Mouse (Mus musculus) left cerebral cortex, adult 9 months (tissue): ENCODE measurements around the gene Cdca5.
A peak's percentile ranks its signal among the peaks of the same experiment; 100 is the strongest.

Experiments
- DNase-seq, 2 experiments: peaks; one replicate each; pipeline ENCODE4 v3.0.0; 2022; ENCODE audit warnings: low spot score in 2 of 2

Gene Cdca5

DNA sequence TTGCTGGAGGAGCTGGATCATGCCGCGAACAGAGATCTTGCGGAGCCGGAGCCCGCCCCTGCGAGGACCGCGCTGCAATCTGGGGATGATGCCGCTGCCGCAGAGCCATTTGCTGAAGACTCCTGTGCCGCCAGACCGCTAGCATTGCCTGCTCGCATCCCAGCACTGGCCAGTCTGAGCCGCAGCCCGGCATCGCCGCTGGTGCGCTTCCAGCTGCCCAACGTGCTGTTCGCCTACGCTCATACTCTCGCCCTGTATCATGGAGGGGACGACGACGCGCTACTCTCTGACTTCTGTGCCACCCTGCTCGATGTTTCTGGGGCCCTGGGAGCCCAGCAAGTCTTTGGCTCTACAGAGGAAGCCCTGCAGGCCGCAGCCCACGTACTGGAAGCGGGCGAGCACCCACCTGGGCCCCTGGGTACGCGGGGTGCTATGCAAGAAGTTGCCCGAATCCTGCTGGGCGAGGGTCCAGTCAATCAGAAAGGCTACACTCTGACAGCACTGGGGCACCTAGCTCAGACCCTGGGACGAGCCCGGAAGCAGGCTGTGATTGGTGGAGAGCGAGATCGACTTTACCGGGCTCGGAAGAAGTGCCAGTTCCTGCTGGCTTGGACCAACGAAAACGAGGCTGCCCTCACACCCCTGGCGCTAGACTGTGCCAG lies 23.0 kb upstream of the Cdca5 start:
- no peak for DNase-seq

DNA sequence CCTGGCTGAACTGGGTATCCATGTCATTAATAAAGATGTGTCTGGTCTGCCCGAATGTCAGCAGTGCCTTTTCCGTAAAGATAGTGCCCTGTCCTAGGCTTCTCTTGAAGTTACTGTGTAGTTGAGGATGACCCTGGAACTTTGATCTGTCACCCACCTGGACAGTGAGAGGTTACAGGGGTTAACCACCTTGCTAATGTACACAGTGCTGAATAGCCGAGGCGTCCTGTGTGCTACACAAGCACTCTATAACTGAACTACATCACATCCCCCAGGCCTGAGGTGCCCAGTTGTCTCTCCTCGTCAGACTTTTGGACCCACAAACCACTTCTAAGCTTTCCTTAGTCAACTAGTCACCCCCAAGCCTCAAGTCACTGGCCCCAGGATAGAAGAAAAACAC lies 22.4 kb upstream of the Cdca5 start:
- no peak for DNase-seq

DNA sequence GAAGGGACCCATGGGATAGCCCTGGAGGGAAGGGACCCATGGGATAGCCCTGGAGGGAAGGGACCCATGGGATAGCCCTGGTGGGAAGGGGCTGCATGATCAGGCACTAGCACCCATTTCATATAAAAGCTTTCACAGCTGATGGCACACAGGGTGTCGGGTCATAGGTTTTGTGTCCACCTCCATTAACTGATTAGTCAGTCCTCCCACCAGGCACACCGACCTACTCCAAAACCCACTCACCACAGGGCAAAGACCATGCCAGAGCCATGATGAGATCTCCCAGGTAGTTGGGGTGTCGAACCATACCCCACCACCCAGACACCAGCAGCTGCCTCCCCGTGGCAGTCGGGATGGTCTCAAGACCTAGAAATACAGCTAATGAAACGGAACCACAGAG lies 21.7 kb upstream of the Cdca5 start:
- DNase-seq = no peak

DNA sequence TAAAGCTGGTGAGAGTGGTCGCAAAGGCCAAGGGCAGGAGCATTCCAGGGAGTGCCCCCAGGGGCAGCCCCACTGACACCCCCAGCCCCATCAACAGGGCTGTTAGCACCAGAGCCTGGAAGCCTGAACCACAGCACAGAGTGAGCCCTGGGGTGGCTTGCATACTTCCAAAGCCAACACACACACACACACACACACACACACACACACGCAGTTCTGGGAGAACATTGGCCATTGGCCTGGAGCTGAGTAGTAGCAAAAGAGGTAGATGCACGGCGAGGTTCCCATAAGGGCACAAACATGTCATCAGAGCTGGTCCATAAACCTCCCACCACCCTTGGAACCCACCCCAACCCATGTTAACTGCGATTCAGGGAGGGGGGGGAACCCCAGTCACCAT lies 18.2 kb upstream of the Cdca5 start:
- no peak for DNase-seq

DNA sequence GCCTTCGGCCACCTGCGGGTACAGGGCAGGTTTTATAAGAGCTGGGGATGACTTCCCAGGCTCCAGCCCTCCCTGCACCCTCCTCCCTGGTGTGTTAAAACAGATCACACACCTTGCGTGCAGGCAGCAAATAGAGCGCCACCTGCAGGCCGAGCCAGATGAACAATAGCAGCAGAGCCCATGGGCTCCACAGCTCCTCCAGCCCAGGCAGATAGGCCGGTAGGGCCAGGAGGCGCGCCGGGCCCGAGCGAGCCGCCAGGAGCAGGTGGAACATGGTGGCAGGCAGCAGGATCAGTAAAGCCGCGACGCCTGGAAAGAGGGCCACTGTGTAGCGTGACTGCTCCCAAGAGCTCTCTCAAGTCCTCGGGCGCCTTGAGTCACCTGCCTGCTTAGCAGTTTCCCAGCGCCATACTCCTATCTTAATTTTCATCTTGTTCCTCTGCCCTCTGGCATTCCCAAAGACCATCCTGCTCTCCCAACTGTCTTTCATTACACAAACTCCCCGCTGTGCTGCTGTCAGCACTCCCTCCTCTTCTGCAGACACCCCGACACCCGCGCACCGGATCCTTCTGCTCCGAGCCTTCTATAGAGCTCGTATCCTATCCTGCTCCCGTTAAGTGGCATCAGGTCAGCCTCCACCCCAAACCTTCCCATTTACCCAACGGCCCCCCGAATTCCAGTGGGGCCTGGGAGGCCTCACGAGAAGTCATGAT lies 17.6 kb upstream of the Cdca5 start:
- peak in 1 of 2 experiments; percentile 86 for DNase-seq

DNA sequence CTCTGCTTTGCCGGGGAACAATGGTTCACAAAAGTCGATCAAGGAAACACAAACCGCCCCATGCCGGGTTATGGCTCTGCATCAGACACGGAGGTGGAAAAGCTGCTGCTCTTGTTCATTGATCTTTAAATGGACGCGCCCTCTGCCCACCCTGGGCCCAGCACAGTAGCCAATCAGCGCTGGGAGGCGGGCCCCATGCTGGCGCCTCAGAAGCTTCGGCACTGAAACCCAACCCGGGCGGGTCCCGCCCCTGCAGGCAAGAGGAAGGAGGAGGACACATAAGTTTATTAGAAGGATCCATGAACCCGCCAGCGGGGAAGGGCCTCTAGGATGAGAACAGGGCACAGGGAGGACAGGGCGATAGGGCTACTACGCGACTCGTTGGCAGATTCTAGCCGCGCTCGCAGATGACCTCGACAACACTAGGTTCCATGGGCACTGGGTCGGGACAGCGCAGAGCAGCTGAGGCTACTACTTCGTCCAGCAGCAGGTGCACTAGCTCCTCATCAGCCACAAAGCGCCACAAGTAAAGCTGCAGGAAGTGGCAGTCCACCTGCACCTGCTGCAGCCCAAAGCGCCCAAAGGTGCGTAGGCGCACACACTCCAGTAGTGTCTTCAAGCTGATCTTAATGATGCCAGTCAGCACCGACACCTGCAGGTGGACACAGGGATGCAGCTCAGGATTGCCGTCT lies 16.9 kb upstream of the Cdca5 start, which contains the start of gene Tm7sf2:
TSS of gene Tm7sf2 (minus strand) at position 650 of the 692 bp plus-strand sequence.
- peak in 1 of 2 experiments; percentile 86 for DNase-seq

DNA sequence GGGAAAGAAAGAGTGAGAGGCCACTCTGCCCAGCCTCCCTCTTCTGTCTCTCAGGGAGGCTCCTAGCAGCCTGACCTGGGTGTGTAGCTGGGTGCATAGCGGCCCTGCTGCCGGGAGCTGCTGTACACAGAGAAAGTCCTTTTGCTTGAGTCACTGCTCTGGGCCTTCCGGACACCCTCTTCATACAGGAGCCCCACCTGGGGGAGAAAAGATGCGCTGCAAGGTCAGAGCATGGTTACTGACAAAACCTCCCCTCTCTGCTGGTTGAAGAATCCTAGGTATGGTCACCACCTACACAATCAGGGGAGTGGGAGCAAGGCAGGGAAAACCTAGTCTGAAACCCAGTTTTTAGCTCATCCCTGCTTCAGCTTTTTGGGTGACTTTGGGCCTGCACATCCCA lies 15.8 kb upstream of the Cdca5 start:
- no peak for DNase-seq

DNA sequence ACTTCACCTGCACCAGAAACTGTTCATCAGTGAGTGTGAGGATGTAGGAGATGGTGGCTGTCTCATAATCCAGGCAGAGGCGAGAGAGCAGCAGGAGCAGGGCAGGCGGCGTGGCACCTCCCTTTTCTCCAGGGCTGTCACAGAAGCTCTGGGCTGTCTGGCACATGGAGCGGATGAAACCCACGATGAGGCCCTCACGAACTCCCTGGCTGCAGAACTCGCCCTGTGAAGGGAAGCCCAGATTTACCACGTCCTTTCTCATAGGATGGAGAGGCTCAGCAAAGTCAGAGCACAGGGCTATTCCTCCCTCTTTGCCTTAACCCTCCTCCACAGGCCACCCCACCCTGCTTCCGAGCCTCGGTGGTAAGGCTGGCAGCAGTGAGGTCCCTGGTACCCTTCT lies 14.9 kb upstream of the Cdca5 start:
- no peak for DNase-seq

DNA sequence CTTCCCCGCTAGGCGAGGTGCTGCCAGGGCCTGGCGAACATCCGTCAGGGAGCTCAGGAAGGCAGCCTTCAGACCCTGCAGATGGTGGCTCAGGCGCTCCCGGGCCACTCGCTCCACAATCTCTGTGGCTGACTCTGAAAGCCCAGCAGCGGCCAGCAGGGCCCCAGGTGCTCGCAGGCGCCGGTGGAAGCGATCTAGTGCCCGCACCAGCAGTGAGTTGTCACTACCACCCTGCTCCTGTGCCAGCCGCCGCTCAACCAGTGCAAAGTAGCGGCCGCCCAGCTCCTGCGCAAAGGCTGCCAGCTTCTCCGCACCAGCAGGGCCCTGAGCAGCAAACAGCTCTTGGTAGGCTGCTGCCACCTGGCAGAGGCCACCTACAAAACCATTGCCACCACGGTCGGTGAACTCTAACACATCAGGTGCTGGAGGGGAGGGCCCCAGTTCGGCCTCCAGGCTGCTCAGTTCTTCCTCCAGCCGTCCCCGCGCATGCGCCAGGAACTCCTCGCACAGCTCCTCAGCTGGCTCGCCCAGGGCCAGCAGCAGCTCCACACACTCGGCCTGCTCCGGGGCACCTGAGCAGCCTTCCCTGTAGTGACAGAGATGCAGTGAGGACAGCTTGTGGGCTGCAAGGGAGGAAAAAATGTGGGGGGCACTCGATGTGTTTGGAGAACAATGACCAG lies 14.1 kb upstream of the Cdca5 start:
- no peak for DNase-seq

DNA sequence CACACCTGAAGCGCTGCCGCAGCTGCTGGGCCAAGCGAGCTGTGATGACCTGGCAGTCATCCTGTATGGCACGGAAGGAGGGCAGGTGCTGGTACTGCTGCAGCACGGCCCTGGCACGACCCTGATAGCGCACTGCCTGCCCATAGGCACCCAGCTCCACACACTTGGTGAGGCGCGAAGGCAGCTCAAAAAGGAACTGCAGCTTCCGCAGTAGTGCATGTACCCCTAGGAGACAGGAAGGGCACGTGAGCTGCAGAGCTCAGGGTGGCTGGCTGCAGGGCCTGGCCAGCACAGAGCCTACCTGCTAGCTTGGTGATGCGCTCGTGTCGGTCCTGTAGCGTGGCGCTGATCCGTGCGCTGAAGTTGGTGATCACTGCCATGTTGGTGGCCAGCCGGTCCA lies 13.5 kb upstream of the Cdca5 start:
- DNase-seq = no peak

DNA sequence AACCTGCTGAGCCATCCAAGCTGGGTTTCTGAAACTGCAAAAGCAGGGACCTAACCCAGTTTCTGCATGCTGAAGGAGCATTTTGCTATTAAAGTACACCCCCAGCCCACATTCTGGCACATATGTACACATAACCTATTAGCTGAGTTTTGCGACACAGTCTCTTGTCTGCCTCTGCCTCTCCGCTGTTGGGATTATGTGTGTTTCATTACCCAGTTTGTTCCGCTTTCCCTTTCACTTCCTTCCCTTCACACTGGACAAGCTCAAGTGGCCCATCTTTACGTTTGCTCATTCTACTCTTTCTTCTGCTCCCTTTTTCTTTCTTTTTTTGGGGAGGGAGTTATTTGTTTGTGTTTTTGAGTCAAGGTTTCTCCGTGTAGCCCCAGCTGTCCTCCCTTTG lies 10.9 kb upstream of the Cdca5 start:
- no peak for DNase-seq

DNA sequence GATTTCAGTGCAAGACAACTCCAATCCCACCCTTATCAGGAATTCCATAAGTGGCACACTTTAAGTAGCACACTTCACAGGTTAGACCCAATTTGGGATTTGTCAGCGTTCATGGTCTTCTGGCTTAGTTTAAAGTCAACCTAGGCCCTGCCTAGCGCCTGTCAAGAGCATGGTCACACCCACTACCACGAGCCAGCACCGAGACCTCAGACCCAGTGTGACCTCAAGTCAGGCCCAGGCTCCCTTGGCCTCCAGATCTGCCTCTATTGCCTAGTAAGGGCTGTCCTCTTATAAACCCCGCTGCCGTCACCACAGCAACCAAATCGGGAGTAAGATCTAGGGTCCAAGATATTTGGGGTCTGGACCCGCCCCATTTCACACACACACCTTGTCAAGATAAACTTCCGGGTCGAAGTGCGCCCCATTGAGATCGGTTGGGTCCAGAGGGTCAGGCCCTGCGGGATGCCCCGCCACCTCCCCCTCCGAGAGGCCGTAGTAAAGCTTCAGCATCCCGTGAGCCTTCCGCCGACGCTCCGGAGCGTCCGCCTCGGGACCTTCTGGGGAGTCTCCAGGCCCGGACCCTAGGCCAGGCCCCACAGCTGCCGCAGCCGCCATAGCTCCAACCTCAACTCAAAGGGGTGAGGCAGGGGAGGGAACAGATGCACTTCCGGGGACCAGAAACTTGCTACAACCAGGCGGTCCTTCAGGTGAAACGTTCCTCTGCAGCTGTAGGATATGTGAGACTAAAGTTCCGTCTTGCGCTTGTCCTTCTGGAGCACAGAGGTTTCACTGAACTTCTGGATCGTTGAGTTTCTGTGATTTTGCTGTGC lies 8.0 kb upstream of the Cdca5 start, which contains the start of gene Vps51:
TSS of gene Vps51 (minus strand) at position 668 of the 830 bp plus-strand sequence.
- DNase-seq = peak in 1 of 2 experiments; percentile 92

DNA sequence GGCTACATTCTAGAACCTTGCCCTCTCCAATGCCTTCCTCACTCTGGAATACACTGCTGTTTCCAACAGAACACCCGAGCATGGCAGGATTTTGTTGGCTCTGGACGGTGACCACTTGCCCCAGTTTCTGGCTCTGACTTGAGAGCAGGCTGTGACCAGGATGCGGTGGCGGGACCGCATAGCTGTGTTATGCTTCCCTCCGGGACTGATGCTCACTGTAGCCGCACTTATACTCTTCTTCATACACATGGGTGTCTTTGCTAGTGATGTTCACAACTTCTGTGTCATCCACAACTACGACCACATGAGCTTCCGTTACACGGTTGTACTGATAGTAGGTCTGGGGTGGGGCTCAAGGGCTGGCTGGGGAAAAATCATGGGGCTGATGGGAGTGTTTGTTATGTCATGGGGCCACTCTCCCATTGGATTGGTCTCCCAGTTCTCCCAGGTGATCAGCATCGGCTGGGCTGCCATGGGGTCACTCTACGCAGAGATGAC lies 4.8 kb upstream of the Cdca5 start, which contains the start of gene Tmem262:
TSS of gene Tmem262 (plus strand) at position 51 of the 498 bp plus-strand sequence.
- no peak for DNase-seq

DNA sequence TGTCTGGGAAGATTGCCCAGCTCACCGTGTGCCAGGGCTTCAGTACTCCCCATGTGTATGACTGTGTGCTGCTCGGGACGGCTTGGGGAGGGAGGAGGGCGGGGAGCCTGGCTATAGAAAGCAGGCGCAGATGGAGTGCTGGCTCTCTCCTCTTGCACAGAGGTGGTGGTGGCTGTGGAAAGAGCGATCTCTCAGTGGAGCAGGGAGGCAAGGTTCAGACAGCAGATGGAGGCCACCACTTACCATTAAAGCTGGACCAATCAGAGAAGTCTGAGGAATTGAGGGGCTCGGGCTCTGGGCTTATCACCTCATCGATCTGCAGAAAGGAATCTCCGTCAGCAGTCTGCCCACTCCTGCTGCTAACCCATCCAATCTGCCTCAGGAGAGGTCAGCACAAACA lies 2.6 kb upstream of the Cdca5 start, which contains the start of gene Gm28374:
TSS of gene Gm28374 (minus strand) at position 101 of the 400 bp plus-strand sequence.
- DNase-seq = no peak

DNA sequence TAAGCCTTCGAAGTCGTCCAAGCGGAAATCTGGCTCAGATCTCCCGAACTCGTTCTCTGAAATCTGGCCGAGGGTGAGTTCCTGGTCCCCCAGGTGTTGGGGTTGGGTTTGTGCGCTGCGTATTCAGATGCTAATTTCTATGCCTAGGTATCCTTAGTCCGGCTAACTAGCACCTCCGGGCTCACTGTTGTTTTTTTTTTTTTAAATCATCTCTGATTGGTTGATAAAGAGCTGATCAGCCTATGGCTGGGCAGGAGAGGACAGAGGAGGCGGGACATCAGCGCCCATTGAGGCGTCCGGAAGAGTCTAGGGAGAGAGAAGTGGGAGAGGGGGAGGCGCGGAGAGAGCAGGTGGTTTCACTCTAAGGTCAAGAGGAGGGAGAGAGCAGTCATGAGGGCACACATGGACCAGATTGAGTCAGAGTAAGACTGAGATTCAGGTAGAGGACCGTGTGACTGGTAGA lies 665 bp downstream of the Cdca5 start:
- DNase-seq = no peak

DNA sequence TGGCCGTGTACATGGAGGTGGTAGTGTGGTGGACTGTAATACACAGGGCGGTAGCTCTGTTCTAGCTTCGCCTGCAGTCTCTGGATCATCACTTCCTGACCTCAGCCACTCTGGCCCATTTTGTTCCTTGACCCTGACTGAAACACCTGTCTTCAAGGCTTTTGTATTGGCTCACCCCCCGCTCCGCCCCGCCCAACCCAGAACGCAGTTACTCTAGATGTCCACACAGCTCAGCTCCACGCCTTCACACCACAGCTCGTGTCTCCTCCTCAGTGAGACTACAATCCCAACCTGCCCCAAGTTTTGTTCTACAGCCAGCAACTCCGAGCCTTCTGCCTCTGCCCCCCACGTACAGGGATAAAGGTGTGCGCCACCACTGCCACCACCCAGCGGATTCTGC lies 4.1 kb downstream of the Cdca5 start:
- DNase-seq = no peak

DNA sequence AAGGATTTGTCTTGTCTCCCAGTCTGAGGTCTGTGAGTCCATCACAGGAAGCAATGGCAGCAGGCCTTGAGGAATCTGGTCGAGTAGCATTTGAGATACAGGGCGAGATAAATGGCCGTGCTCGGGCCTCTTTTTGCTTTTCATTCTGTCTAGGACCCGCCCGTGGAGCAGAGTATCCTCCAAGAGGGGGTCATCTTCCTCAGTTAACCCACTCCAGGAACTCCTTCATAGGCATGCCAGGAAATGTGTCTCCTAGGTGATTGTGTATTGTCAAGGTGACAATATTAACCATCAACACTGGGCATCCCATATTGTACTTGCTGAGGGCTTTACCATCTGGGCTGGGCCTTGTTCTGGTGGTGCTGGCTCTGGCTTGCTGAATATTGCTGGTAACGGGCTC lies 9.3 kb downstream of the Cdca5 start, which contains the start of gene AC131692.1:
TSS of gene AC131692.1 (plus strand) at position 301 of the 400 bp plus-strand sequence.
- DNase-seq = no peak

DNA sequence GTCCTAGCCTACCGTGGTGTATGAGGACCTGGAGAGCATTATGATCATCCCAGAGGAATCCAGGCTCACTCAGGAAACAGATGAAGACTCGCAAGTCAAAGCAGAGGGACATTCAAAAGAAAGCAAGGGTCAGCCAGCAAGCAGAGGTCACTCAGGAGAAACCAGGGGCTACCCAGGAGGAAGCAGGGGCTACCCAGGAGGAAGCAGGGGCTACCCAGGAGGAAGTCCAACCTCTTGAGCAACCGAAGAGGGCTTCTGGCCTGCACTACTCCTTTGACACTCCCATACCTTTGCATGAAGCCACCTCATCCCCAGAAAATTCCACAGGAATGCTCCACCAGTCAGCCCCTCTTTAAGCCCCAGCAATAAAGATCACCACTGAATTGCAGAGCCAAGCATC lies 13.1 kb downstream of the Cdca5 start:
- no peak for DNase-seq

DNA sequence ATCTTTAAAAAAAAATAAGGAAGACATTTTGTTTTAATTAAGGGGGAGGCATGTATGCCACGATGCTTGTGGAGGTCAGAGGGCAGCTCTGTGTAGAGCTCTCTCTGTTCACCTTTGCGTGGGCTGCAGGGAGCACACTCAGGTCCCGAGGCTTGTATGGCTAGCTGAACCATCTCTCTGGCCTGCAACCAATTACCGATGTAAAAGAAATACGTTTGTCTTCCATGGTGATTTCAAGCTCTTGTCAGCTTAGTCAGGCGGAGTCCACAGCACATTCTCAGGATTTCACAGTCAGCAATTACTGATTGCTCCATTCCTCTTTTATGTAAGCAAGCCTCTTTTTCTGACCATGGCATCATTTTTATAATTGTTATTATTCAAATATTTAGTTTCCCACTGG lies 16.4 kb downstream of the Cdca5 start:
- no peak for DNase-seq

DNA sequence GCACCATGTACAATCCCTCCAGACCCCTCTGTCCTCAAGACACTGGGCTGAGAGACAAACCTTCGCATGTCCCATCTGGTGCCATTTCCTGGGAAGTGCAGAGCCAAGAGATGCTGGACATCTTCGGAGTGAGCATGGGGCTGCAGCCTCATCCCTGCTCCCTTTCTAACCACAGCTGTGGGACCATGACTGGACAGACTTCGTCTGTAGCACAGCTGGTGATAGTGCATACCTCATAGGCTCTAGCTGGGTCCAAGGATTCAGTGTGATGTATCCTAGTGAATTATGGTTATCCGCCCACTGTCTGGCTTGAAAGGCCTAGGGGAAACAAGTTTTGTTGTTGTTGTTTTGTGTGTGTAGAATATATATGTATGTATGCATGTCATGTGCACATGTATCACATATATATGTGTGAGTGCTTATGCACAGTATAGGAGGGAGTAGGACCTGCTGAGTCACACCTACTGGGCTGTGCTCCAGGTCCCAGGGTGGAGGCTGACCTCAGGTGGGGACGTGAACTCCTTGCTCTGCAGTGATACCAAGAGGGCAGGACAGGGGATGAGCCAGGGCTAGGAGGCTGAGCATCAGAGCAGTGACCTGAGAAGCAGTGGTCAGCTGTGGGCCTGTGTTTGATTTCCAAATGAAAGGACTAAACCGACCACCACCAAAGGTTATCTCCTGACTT lies 17.5 kb downstream of the Cdca5 start:
- no peak for DNase-seq
